Mouse (Mus musculus) Patski (cell line): Measurements from ENCODE around the gene Rassf1. TPM values are rescaled to one million over a fixed set of nuclear protein-coding genes. Genes with fewer than 3 reads are reported as not detected.
A peak's percentile ranks its signal among the peaks of the same experiment; 100 is the strongest.
"Not testable (repeated sequence)": the region's sequence is repeated elsewhere in the genome, so short reads cannot be mapped to it uniquely, and the experiment has no call there.

ENCODE experiments used
- ATAC-seq: fragments of 100-300 bp; one replicate; pipeline ENCODE4 v1.8.0; 2021
- CTCF ChIA-PET: fragments of 350-600 bp; sonication (Branson Sonifier 250); formaldehyde crosslinking; loops from one replicate; lab custom pipeline; 2022; ENCODE audit warnings: inconsistent platforms; lab: Charles Lee
- POLR2A ChIA-PET: fragments of 350-600 bp; sonication (Branson Sonifier 250); formaldehyde crosslinking; loops from one replicate; lab custom pipeline; 2022; ENCODE audit warnings: antibody characterized with exemption, inconsistent platforms; lab: Charles Lee
- DNase-seq: peaks from one replicate; pipeline ENCODE4 v3.0.0-alpha.2; 2011; ENCODE audit warnings: low read depth, low spot score
- H3K27me3 ChIP-seq: fragments of 371-371 bp; one replicate; pipeline ENCODE4 v1.5.1; 2021
- CTCF ChIP-seq: fragments of 100-300 bp; IDR thresholded peaks from one replicate; pipeline ENCODE4 v1.5.1; 2021
- in situ Hi-C: fragments of 300-500 bp; cut with MboI; formaldehyde crosslinking; loops from 3 replicates; pipeline ENCODE4 v1.11.1; 2018; ENCODE audit warnings: low pct_unique_long_range_greater_than_20kb, mixed read lengths
- polyA plus RNA-seq: library from polyadenylated mRNA; unstranded; gene quantifications from one replicate; pipeline ENCODE4 v1.2.3, GENCODE M21; 2021

Rassf1 gene
- polyA plus RNA-seq, 1 experiment from 2014 or later, result 51.8 TPM

- in situ Hi-C loops, result no loop called here
- ChIA-PET CTCF (interaction anchor here (1.1 to 1.9 kb wide), 3 partner anchors 11 to 90 kb away, joined by 3 to 8 read pairs (median 3); partner anchors contain the start of gene Hyal2), POLR2A (interaction anchor here (0.8 to 1.4 kb wide), 4 partner anchors 8 to 14 kb away, joined by 4 to 5 read pairs (median 4); partner anchors contain the start of genes Cyb561d2 and Nprl2)
- no peak for ATAC-seq
- TF ChIP-seq CTCF, result no peak
- no peak for DNase-seq
- H3K27me3 ChIP-seq, result no peaks in the 10 kb centered on the region
These were observed 4.3 kb downstream of the Rassf1 start for GRCm38 (mm10) chr9:107555701-107556100.

- no peaks in the 10 kb centered on the region for H3K27me3 ChIP-seq
- DNase-seq, result no peak
- CTCF ChIA-PET, result interaction anchor here (1.1 to 1.9 kb wide), 3 partner anchors 11 to 89 kb away, joined by 3 to 8 read pairs (median 3); partner anchors contain the start of gene Hyal2
- ATAC-seq, result no peak
- POLR2A ChIA-PET, result interaction anchor here (0.8 to 1.4 kb wide), 3 partner anchors 9 to 74 kb away, joined by 4 read pairs; partner anchors contain the start of genes Cyb561d2 and Nprl2
- in situ Hi-C loops, result no loop called here
- TF ChIP-seq CTCF, result no peak
These were observed 5.0 kb downstream of the Rassf1 start for GRCm38 (mm10) chr9:107556346-107556745.

- ATAC-seq, result peak; percentile 99
- no peaks in the 10 kb centered on the region for H3K27me3 ChIP-seq
- no peak for TF ChIP-seq CTCF
- POLR2A ChIA-PET, result interaction anchor here (0.6 to 2.6 kb wide), 4 partner anchors 9 to 69 kb away, joined by 3 to 9 read pairs (median 5); partner anchors contain the start of gene Hyal3
- no peak for DNase-seq
- in situ Hi-C loops, result no loop called here
- CTCF ChIA-PET, result no interaction called here
These were observed 11.8 kb downstream of the Rassf1 start, which contains the start of gene Tusc2 for GRCm38 (mm10) chr9:107563029-107563581. Gene Tusc2 (plus strand): TSS chr9:107563255.

DNA sequence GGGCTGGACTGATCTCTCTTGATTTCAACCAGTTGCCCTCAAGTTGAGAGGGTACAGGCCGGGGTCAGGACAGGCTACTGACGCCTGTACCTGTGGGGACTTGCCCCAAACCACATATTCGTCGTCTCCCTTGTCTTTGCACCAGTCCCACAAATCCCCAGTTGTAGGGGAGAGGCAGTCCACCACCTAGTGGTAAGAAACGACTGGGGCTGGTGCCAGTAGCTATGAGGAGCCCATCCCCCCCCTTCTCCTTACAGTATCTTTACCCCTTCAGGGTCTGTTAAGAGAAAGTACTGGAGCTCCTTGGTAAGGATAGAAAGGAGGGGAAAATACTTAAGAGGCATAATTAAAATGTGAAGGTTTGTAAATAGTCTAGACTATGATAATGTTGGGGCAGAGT is 14.2 kb downstream of the Rassf1 start:
- DNase-seq, ATAC-seq, H3K27me3 ChIP-seq, in situ Hi-C loops: not testable (repeated sequence)
- ChIA-PET CTCF (interaction anchor here (0.8 to 2.5 kb wide), 8 partner anchors 9 to 79 kb away, joined by 3 to 9 read pairs (median 4); partner anchors contain the start of genes Hyal1, Hyal3 and Naa80), POLR2A (interaction anchor here (1.1 kb wide), 1 partner anchor 79 kb away, joined by 3 read pairs; no protein-coding TSS in a partner anchor)

- no peak for DNase-seq
- POLR2A ChIA-PET, result interaction anchor here (1.3 kb wide), 1 partner anchor 23 kb away, joined by 3 read pairs; no protein-coding TSS in a partner anchor
- CTCF ChIA-PET, result interaction anchor here (0.7 to 2.5 kb wide), 11 partner anchors 9 to 79 kb away, joined by 3 to 9 read pairs (median 3); partner anchors contain the start of genes Hyal1, Hyal3 and Naa80
These were observed 14.8 kb downstream of the Rassf1 start for GRCm38 (mm10) chr9:107566041-107566709.

GRCm38 (mm10) chr9:107566855-107567254 is 15.5 kb downstream of the Rassf1 start:
- DNase-seq (no peak), ATAC-seq (no peak)
- TF ChIP-seq CTCF, result no peak

More at GRCm38 (mm10) chr9:107566041-107566709, 14.8 kb downstream of the Rassf1 start:
- no peak for TF ChIP-seq CTCF
- no peaks in the 10 kb centered on the region for H3K27me3 ChIP-seq
- in situ Hi-C loops, result no loop called here
- no peak for ATAC-seq

DNA sequence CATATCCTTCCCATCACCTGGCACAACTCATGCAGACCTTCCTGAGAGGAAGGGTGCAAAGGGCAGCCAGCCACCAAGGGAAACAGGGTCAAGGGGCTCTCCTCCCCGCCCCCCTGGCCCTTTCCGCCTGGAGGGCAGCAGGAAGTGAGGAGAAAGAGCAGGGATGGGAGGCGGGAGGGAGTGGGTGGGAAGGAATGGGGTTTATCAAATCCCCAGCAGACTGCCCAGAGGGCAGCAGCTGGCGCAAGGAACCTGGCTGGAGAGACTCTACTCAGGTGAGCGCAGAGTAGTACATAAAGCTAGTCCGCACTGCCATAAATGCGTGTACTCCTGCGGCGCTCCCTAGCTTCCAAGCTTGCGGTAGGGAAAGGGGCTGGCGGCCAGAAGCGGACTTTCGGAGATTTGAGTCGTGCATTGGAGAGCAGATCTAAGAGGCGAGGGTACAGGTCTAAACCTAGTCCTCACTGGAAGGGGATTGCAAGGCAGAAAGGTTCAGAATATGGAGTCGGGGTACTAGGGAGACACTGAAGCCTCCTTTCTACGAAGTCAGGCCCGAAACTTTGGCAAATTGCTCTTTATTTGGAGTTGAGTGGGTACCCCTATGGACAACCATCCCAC is 16.5 kb downstream of the Rassf1 start, which contains the start of gene Hyal2:
Gene Hyal2 (plus strand): TSS at position 244 of the 618 bp plus-strand sequence.
- ATAC-seq (no peak), DNase-seq (no peak)
- in situ Hi-C loops, result no loop called here
- no peak for TF ChIP-seq CTCF
- ChIA-PET CTCF (interaction anchor here (2.2 to 4.3 kb wide), 3 partner anchors 11 to 78 kb away, joined by 8 to 19 read pairs (median 8); partner anchors contain the start of genes Hyal3 and Naa80), POLR2A (interaction anchor here (0.9 to 1.0 kb wide), 2 partner anchors 13 to 73 kb away, joined by 3 to 5 read pairs; no protein-coding TSS in a partner anchor)
- no peaks in the 10 kb centered on the region for H3K27me3 ChIP-seq

More at GRCm38 (mm10) chr9:107566855-107567254, 15.5 kb downstream of the Rassf1 start:
- ChIA-PET POLR2A (interaction anchor here (0.8 to 1.3 kb wide), 2 partner anchors 22 to 700 kb away, joined by 3 to 4 read pairs; no protein-coding TSS in a partner anchor), CTCF (interaction anchor here (0.7 to 2.5 kb wide), 5 partner anchors 10 to 78 kb away, joined by 3 to 9 read pairs (median 3); partner anchors contain the start of genes Hyal3 and Naa80)
- H3K27me3 ChIP-seq, result no peaks in the 10 kb centered on the region
- in situ Hi-C loops, result no loop called here

GRCm38 (mm10) chr9:107568331-107569261 is 17.2 kb downstream of the Rassf1 start:
- no peaks in the 10 kb centered on the region for H3K27me3 ChIP-seq
- CTCF ChIA-PET, result interaction anchor here (2.0 to 4.3 kb wide), 4 partner anchors 11 to 77 kb away, joined by 5 to 19 read pairs (median 8); partner anchors contain the start of genes Hyal3, Ifrd2 and Naa80
- no peak for DNase-seq
- no peak for TF ChIP-seq CTCF
- in situ Hi-C loops, result no loop called here
- ATAC-seq, result peak; percentile 72
- POLR2A ChIA-PET, result interaction anchor here (0.9 to 1.3 kb wide), 3 partner anchors 13 to 72 kb away, joined by 3 to 5 read pairs (median 5); partner anchors contain the start of gene Ifrd2
